Mouse (Mus musculus): ENCODE results near the gene Myo10.

GRCm38 (mm10) chr15:25674932-25675250 is 52.6 kb downstream of the Myo10 start:
- TF ChIP-seq POLR2A (IDR thresholded peaks at IDR 0.05; ENCODE audit: control insufficient read depth, extremely low read depth, insufficient read depth, low read length, poor library complexity) (no peak), CTCF (IDR thresholded peaks at IDR 0.05; ENCODE audit: borderline replicate concordance, control insufficient read depth, extremely low read depth, insufficient read depth, low read length, poor library complexity) (no peak)
